Mouse (Mus musculus) spleen, postnatal 14 days (tissue): ENCODE results near the gene Mllt11.

Experiments used
- DNase-seq, 2 experiments: peaks; one replicate each; pipeline ENCODE4 v3.0.0; 2021 to 2022; ENCODE audit warnings: low spot score in 2 of 2

Mllt11 gene

GRCm38 (mm10) chr3:95173256-95173949, 58.6 kb downstream of the Mllt11 start:
- no peak for DNase-seq

GRCm38 (mm10) chr3:95172526-95173255, 59.3 kb downstream of the Mllt11 start:
- DNase-seq, result no peak

- DNase-seq, result no peak
These were observed 60.9 kb downstream of the Mllt11 start for GRCm38 (mm10) chr3:95171105-95171504.

GRCm38 (mm10) chr3:95169996-95170395, 62.0 kb downstream of the Mllt11 start:
- DNase-seq, result no peak
